Mouse (Mus musculus): ENCODE data around the gene Ipo13. TPM values are rescaled to one million over a fixed set of nuclear protein-coding genes. Genes with fewer than 3 reads are reported as not detected.
A peak's percentile ranks its signal among the peaks of the same experiment; 100 is the strongest.

The Ipo13 gene
- polyA plus RNA-seq, 1 experiment, result 124 TPM

DNA sequence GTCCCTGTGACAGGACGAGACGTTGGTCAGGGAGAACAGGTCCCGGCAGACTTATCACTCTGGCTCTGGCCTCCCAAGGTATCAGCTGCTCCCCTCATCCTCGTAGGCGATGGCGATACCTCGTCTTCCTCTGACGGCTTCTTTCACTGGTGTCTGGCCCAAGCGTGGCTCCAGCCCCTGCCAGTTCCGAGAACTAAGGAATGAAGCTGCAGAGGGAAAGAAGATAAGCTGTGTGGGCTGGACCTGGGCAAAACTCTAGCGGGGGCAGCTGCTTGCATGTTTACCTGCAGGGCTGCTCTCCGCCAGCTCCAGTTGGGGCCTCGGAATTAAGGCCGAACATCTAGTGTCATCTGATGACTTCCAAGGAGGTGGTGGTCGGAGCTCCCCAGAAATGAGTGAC lies 25.3 kb downstream of the Ipo13 start:
- peaks cover 3% of the 10 kb centered on the region; the same call in 1 of the 2 replicates for H3K4me1 ChIP-seq (ENCODE audit: control insufficient read depth, insufficient read depth, low read length)
- no peak overlapping the region for H3K27ac ChIP-seq (ENCODE audit: insufficient read depth, low read length)
- TF ChIP-seq POLR2A (IDR thresholded peaks at IDR 0.05; ENCODE audit: extremely low read depth, insufficient read depth, low read length) (no peak), CTCF (IDR thresholded peaks at IDR 0.05; ENCODE audit: extremely low read depth, insufficient read depth, low read length) (no peak)
- H3K4me3 ChIP-seq (ENCODE audit: insufficient read depth, low read length), result no peak overlapping the region

DNA sequence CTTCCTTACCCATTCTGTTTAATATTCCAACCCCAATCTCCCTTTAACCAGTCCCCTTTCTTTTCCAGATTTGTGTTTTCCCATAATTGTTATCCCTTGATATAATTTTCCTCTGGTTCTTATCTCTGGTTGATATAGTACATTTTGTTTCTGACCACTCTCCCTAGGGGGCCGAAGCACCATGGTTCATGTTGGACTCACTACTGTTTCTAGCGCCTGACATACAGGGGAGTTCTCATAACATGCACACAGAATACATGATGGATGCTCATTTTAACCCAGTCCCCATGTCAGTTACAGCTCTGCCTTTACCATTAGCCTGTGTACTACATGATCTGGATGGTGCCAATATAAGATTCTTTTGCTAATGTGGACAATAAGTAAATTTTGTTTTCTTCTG lies 26.9 kb downstream of the Ipo13 start:
- no peak overlapping the region for H3K27ac ChIP-seq (ENCODE audit: insufficient read depth, low read length)
- no peak for TF ChIP-seq POLR2A (IDR thresholded peaks at IDR 0.05; ENCODE audit: extremely low read depth, insufficient read depth, low read length)
- no peak for TF ChIP-seq CTCF (IDR thresholded peaks at IDR 0.05; ENCODE audit: extremely low read depth, insufficient read depth, low read length)
- peaks cover 6% of the 10 kb centered on the region; the same call in 1 of the 2 replicates for H3K4me1 ChIP-seq (ENCODE audit: control insufficient read depth, insufficient read depth, low read length)
- H3K4me3 ChIP-seq (ENCODE audit: insufficient read depth, low read length), result peak overlapping the region; percentile 47; the same call in 1 of the 2 replicates

DNA sequence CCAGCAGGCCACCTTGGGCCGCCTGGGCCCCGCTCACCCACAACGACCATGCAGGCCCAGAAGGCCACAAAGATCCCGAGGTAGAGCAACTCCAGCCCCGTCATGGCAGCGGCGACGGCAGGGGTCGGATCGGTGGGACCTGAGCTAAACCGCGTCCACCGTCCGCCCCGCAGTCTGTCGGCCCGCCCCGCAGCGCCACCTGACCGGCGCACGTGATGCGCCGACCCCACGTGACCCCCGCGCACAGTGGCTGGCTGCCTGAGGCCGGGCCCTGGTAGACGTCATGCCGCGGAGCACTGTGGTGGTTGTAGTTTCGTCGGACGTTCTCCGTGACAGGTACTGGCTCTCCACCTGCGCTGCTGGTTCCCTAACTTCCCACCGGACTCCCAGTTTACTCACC lies 27.7 kb downstream of the Ipo13 start, which contains the start of gene Atp6v0b:
Gene Atp6v0b, minus strand, starts transcription at position 201 of the 400 bp plus-strand sequence.
- Histone ChIP-seq H3K27ac (ENCODE audit: insufficient read depth, low read length) (peak within 1 kb of the TSS; percentile 61), H3K4me1 (ENCODE audit: control insufficient read depth, insufficient read depth, low read length) (peaks cover 6% of the 10 kb centered on the region; the same call in 1 of the 2 replicates), H3K4me3 (ENCODE audit: insufficient read depth, low read length) (peak within 1 kb of the TSS; percentile 47)
- TF ChIP-seq POLR2A (IDR thresholded peaks at IDR 0.05; ENCODE audit: extremely low read depth, insufficient read depth, low read length), result peak; percentile 87
- TF ChIP-seq CTCF (IDR thresholded peaks at IDR 0.05; ENCODE audit: extremely low read depth, insufficient read depth, low read length), result no peak

DNA sequence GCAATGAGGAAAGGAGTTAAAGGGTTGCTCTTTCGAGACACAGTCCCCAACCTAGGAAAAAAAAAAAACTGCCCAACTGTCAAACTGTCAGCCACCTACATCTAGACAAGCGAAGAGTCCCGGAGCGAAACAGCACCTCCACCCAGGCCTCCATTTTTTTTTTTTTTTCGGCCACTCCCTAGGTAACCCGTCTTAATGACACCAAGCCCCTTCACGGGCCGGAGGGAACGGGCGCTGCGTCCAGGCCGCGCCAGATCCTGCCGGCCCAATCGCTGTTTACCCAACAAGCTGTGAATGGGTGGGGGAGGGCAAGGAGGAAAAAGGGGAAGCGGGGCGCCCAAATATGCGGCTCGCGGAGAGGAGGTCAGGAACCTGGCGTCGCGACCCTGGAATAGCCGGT lies 28.2 kb downstream of the Ipo13 start:
- Histone ChIP-seq H3K4me3 (ENCODE audit: insufficient read depth, low read length) (peak overlapping the region; percentile 47), H3K27ac (ENCODE audit: insufficient read depth, low read length) (peak overlapping the region; percentile 61), H3K4me1 (ENCODE audit: control insufficient read depth, insufficient read depth, low read length) (peaks cover 6% of the 10 kb centered on the region)
- TF ChIP-seq POLR2A (IDR thresholded peaks at IDR 0.05; ENCODE audit: extremely low read depth, insufficient read depth, low read length) (no peak), CTCF (IDR thresholded peaks at IDR 0.05; ENCODE audit: extremely low read depth, insufficient read depth, low read length) (no peak)

DNA sequence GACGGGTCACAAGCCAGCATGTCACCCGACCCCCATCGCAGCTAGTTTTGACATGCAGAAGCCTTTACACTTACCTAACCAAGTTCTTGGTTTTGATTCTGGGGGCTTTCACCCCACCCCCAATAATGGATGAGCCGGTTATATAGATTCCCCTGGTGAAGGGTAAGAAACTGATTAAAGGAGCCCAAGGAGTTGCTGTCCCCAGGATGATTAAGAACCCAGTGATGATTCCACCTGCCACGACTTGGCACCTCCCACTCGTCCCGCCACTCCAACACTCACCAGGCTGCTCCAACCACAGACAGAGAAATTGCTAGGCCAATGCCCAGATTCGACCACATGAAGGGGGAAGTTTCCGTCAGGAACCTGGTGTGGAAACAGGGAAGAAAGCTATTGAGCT lies 28.8 kb downstream of the Ipo13 start:
- peaks cover 6% of the 10 kb centered on the region for H3K4me1 ChIP-seq (ENCODE audit: control insufficient read depth, insufficient read depth, low read length)
- no peak for TF ChIP-seq POLR2A (IDR thresholded peaks at IDR 0.05; ENCODE audit: extremely low read depth, insufficient read depth, low read length)
- TF ChIP-seq CTCF (IDR thresholded peaks at IDR 0.05; ENCODE audit: extremely low read depth, insufficient read depth, low read length), result no peak
- peak overlapping the region; percentile 47 for H3K4me3 ChIP-seq (ENCODE audit: insufficient read depth, low read length)
- no peak overlapping the region for H3K27ac ChIP-seq (ENCODE audit: insufficient read depth, low read length)

DNA sequence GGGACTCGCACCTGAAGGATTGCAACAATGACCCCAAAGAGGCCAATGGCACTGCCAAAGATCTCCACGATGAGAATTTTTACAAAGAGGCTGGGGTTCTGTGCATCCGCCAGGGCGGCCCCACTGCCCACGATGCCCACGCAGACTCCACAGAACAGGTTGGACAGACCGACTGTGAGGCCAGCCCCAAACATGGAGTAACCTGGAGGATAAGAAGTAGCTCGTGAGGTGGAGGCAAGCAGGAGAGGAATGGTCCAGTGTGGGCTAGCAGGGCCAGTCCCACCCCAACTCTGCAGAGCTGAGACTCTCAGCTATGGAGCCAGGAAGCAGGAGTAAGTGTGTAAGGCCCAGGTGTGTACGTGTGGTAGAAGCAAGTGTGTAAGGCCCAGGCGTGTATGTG lies 29.7 kb downstream of the Ipo13 start:
- H3K4me1 ChIP-seq (ENCODE audit: control insufficient read depth, insufficient read depth, low read length), result peaks cover 6% of the 10 kb centered on the region
- H3K4me3 ChIP-seq (ENCODE audit: insufficient read depth, low read length), result peak overlapping the region; percentile 47; the same call in 1 of the 2 replicates
- no peak for TF ChIP-seq CTCF (IDR thresholded peaks at IDR 0.05; ENCODE audit: extremely low read depth, insufficient read depth, low read length)
- no peak for TF ChIP-seq POLR2A (IDR thresholded peaks at IDR 0.05; ENCODE audit: extremely low read depth, insufficient read depth, low read length)
- no peak overlapping the region for H3K27ac ChIP-seq (ENCODE audit: insufficient read depth, low read length)

DNA sequence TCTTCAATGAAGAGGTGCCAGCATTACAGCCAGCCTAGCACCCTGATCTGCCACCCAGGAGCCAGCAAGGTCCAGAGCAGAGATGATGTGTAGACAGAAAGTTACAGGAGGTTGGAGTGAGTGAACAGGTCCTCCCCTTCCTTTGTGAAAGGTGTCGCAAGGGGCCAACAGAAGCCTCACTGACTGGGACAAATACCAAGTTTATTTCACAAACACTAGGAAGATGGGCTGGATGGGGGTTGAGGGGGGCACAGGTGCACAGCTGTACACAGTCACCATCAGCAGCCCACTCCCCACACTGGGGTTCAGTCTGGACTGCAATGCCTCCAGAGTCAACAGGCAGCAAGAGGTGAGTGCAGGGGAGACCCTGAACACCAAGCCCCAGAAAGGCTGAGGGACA lies 30.7 kb downstream of the Ipo13 start:
- TF ChIP-seq CTCF (IDR thresholded peaks at IDR 0.05; ENCODE audit: extremely low read depth, insufficient read depth, low read length), result no peak
- TF ChIP-seq POLR2A (IDR thresholded peaks at IDR 0.05; ENCODE audit: extremely low read depth, insufficient read depth, low read length), result no peak
- H3K27ac ChIP-seq (ENCODE audit: insufficient read depth, low read length), result no peak overlapping the region
- peaks cover 6% of the 10 kb centered on the region for H3K4me1 ChIP-seq (ENCODE audit: control insufficient read depth, insufficient read depth, low read length)
- peak overlapping the region; percentile 92; the same call in 1 of the 2 replicates for H3K4me3 ChIP-seq (ENCODE audit: insufficient read depth, low read length)

DNA sequence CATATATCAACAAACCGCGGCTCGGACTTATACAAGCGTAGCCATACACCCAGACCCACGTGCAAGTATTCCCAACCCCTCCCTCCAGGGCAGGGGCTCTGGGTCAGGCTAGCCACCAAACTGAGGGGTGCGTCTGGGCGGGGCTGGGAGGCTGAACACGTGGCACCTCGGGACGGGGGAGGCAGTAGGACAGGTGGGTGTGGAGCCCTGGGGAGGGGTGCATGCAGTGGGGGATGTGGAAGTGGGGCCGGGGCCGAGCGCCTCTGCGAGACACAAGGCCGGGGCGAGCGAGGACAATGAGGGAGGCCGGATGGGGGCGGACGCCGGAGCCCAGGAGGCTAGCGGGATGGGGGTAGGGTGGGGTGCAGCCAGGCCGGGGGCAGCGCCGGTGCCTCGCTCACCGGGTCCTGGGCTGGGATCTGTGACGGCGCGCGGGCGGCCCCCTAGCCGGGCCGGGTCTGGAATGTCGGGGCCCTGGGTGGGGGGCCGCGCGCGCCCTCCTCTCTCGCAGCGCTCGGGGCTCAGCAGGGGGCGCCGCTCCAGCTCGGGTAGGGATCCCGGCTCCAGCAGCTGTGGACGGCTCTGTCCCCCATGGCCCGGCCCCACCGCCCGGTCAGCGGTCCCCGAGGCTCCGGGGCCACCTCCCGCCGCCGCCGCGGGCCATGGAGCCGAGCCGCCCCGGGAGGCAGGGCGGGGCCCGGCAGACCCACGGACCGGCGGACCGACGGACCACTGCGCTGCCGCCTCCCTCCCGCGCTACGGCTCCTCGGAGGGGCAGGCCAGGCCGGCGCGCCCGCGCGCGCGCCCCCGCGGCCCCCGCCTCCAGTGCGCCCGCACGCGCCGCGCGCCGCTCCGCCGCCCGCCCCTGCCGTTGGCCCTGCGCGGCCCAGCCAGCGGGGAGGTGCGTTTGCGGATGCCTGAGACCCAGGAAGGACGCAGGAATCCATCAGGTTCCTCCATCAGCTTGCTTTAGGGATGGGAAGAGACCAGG lies 31.8 kb downstream of the Ipo13 start, which contains the start of gene B4galt2:
Gene B4galt2, minus strand, starts transcription at position 787 of the 991 bp plus-strand sequence.
- TF ChIP-seq POLR2A (IDR thresholded peaks at IDR 0.05; ENCODE audit: extremely low read depth, insufficient read depth, low read length) (peak; percentile 60; the same call in 1 of the 2 replicates), CTCF (IDR thresholded peaks at IDR 0.05; ENCODE audit: extremely low read depth, insufficient read depth, low read length) (no peak)
- Histone ChIP-seq H3K27ac (ENCODE audit: insufficient read depth, low read length) (peak within 1 kb of the TSS; percentile 48), H3K4me1 (ENCODE audit: control insufficient read depth, insufficient read depth, low read length) (peaks cover 6% of the 10 kb centered on the region), H3K4me3 (ENCODE audit: insufficient read depth, low read length) (peak within 1 kb of the TSS; percentile 92)

DNA sequence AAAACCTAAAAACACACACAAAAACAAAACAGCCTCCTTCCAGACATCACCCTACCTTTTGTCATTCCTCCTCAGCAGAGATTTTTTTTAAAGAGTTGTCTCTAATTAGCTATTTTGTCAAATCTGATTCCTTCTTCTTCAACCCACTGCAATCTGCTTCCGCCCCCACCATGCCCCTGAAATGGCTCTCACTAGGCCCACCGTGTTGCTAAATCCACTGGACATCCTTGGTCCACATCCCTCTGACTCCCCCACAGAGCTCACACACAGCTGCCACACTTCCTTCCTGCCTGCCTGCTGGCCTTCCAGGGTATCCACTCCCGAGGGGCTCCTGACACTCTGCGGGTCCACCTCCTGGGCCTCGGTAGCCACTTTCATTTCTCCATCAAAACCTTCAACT lies 36.1 kb downstream of the Ipo13 start:
- TF ChIP-seq CTCF (IDR thresholded peaks at IDR 0.05; ENCODE audit: extremely low read depth, insufficient read depth, low read length) (no peak), POLR2A (IDR thresholded peaks at IDR 0.05; ENCODE audit: extremely low read depth, insufficient read depth, low read length) (no peak)
- Histone ChIP-seq H3K27ac (ENCODE audit: insufficient read depth, low read length) (no peak overlapping the region), H3K4me1 (ENCODE audit: control insufficient read depth, insufficient read depth, low read length) (no peaks in the 10 kb centered on the region; the same call in 1 of the 2 replicates), H3K4me3 (ENCODE audit: insufficient read depth, low read length) (no peak overlapping the region)

All from cortical plate, adult 2 months (tissue).